Mouse (Mus musculus): ENCODE results near the gene Esr1. TPM values are rescaled to one million over a fixed set of nuclear protein-coding genes. Genes with fewer than 3 reads are reported as not detected.

The Esr1 gene
- polyA plus RNA-seq, 1 experiment from 2014 or later = 0.58 TPM

- WGBS = 50% methylated on average over 8 of the region's 8 CpGs
- Histone ChIP-seq H3K9ac (no peak overlapping the region), H3K4me2 (no peak overlapping the region)
Measured at GRCm38 (mm10) chr10:5008795-5009366, 397.5 kb downstream of the Esr1 start.

GRCm38 (mm10) chr10:5012004-5012403, 400.6 kb downstream of the Esr1 start:
- H3K27me3 ChIP-seq = no peaks in the 10 kb centered on the region
- no peaks in the 10 kb centered on the region for H3K4me1 ChIP-seq (replicated peaks)
- no peak overlapping the region for H3K9ac ChIP-seq
- no peak overlapping the region for H3K4me3 ChIP-seq
- ATAC-seq (replicated peaks; ENCODE audit: insufficient number of reproducible peaks, insufficient read depth, low FRiP score, low read depth) = no peak
- H3K27ac ChIP-seq = no peak overlapping the region
- H3K4me2 ChIP-seq = no peak overlapping the region
- no peaks in the 10 kb centered on the region for H3K9me3 ChIP-seq (replicated peaks)
- H3K36me3 ChIP-seq = no peaks in the 10 kb centered on the region

More at GRCm38 (mm10) chr10:5008795-5009366, 397.5 kb downstream of the Esr1 start:
- ATAC-seq (replicated peaks; ENCODE audit: insufficient number of reproducible peaks, insufficient read depth, low FRiP score, low read depth) = no peak
- H3K4me1 ChIP-seq (replicated peaks) = no peaks in the 10 kb centered on the region
- no peaks in the 10 kb centered on the region for H3K27me3 ChIP-seq
- H3K4me3 ChIP-seq = no peak overlapping the region
- H3K9me3 ChIP-seq (replicated peaks) = no peaks in the 10 kb centered on the region
- no peaks in the 10 kb centered on the region for H3K36me3 ChIP-seq
- no peak overlapping the region for H3K27ac ChIP-seq

- Histone ChIP-seq H3K4me1 (replicated peaks) (no peaks in the 10 kb centered on the region), H3K27ac (no peak overlapping the region), H3K27me3 (no peaks in the 10 kb centered on the region), H3K9me3 (replicated peaks) (no peaks in the 10 kb centered on the region), H3K9ac (no peak overlapping the region), H3K36me3 (no peaks in the 10 kb centered on the region), H3K4me3 (no peak overlapping the region), H3K4me2 (no peak overlapping the region)
- WGBS = 63% methylated on average over 1 of the region's 1 CpGs
- ATAC-seq (replicated peaks; ENCODE audit: insufficient number of reproducible peaks, insufficient read depth, low FRiP score, low read depth) = no peak
Measured at GRCm38 (mm10) chr10:5014976-5015375, 403.6 kb downstream of the Esr1 start.

GRCm38 (mm10) chr10:5017148-5017547, 405.8 kb downstream of the Esr1 start:
- Histone ChIP-seq H3K27ac (no peak overlapping the region), H3K9ac (no peak overlapping the region), H3K4me2 (no peak overlapping the region), H3K4me1 (replicated peaks) (no peaks in the 10 kb centered on the region), H3K27me3 (no peaks in the 10 kb centered on the region), H3K36me3 (peaks cover 12% of the 10 kb centered on the region; the same call in 1 of the 2 replicates), H3K9me3 (replicated peaks) (no peaks in the 10 kb centered on the region), H3K4me3 (no peak overlapping the region)
- WGBS = 64% methylated on average over 1 of the region's 1 CpGs
- ATAC-seq (replicated peaks; ENCODE audit: insufficient number of reproducible peaks, insufficient read depth, low FRiP score, low read depth) = no peak

- Histone ChIP-seq H3K4me3 (no peak overlapping the region), H3K9ac (no peak overlapping the region), H3K4me2 (no peak overlapping the region), H3K27me3 (no peaks in the 10 kb centered on the region), H3K9me3 (replicated peaks) (no peaks in the 10 kb centered on the region), H3K4me1 (replicated peaks) (no peaks in the 10 kb centered on the region), H3K36me3 (peaks cover 36% of the 10 kb centered on the region; the same call in 1 of the 2 replicates), H3K27ac (no peak overlapping the region)
- no peak for ATAC-seq (replicated peaks; ENCODE audit: insufficient number of reproducible peaks, insufficient read depth, low FRiP score, low read depth)
- WGBS = 92% methylated on average over 4 of the region's 4 CpGs
Measured at GRCm38 (mm10) chr10:5025906-5026305, 414.5 kb downstream of the Esr1 start.

- Histone ChIP-seq H3K4me2 (no peak overlapping the region), H3K4me3 (no peak overlapping the region), H3K36me3 (peaks cover 37% of the 10 kb centered on the region), H3K4me1 (replicated peaks) (no peaks in the 10 kb centered on the region), H3K27me3 (no peaks in the 10 kb centered on the region), H3K9me3 (replicated peaks) (no peaks in the 10 kb centered on the region), H3K27ac (no peak overlapping the region), H3K9ac (no peak overlapping the region)
- 85% methylated on average over 1 of the region's 1 CpGs for WGBS
- ATAC-seq (replicated peaks; ENCODE audit: insufficient number of reproducible peaks, insufficient read depth, low FRiP score, low read depth) = no peak
Measured at GRCm38 (mm10) chr10:5027208-5027607, 415.8 kb downstream of the Esr1 start.

GRCm38 (mm10) chr10:5028301-5028700, 416.9 kb downstream of the Esr1 start:
- peaks cover 48% of the 10 kb centered on the region for H3K36me3 ChIP-seq

GRCm38 (mm10) chr10:5029161-5029560, 417.8 kb downstream of the Esr1 start:
- Histone ChIP-seq H3K9ac (no peak overlapping the region), H3K9me3 (replicated peaks) (no peaks in the 10 kb centered on the region), H3K27me3 (no peaks in the 10 kb centered on the region), H3K27ac (no peak overlapping the region), H3K36me3 (peaks cover 57% of the 10 kb centered on the region), H3K4me1 (replicated peaks) (no peaks in the 10 kb centered on the region), H3K4me2 (no peak overlapping the region), H3K4me3 (no peak overlapping the region)
- ATAC-seq (replicated peaks; ENCODE audit: insufficient number of reproducible peaks, insufficient read depth, low FRiP score, low read depth) = no peak
- 80% methylated on average over 2 of the region's 2 CpGs for WGBS

More at GRCm38 (mm10) chr10:5028301-5028700, 416.9 kb downstream of the Esr1 start:
- 85% methylated on average over 9 of the region's 9 CpGs for WGBS
- H3K9me3 ChIP-seq (replicated peaks) = no peaks in the 10 kb centered on the region
- no peak for ATAC-seq (replicated peaks; ENCODE audit: insufficient number of reproducible peaks, insufficient read depth, low FRiP score, low read depth)
- no peaks in the 10 kb centered on the region for H3K4me1 ChIP-seq (replicated peaks)
- no peak overlapping the region for H3K27ac ChIP-seq
- no peak overlapping the region for H3K9ac ChIP-seq
- no peak overlapping the region for H3K4me3 ChIP-seq
- no peaks in the 10 kb centered on the region for H3K27me3 ChIP-seq
- H3K4me2 ChIP-seq = no peak overlapping the region

- Histone ChIP-seq H3K27me3 (no peaks in the 10 kb centered on the region), H3K9ac (no peak overlapping the region), H3K4me3 (no peak overlapping the region), H3K4me2 (no peak overlapping the region), H3K9me3 (replicated peaks) (no peaks in the 10 kb centered on the region), H3K36me3 (peaks cover 57% of the 10 kb centered on the region), H3K27ac (no peak overlapping the region), H3K4me1 (replicated peaks) (no peaks in the 10 kb centered on the region)
- no peak for ATAC-seq (replicated peaks; ENCODE audit: insufficient number of reproducible peaks, insufficient read depth, low FRiP score, low read depth)
- WGBS = 89% methylated on average over 1 of the region's 1 CpGs
Measured at GRCm38 (mm10) chr10:5029883-5030282, 418.5 kb downstream of the Esr1 start.

- no peak overlapping the region for H3K4me3 ChIP-seq
- H3K27ac ChIP-seq = no peak overlapping the region
- H3K9me3 ChIP-seq (replicated peaks) = no peaks in the 10 kb centered on the region
- 66% methylated on average over 15 of the region's 15 CpGs for WGBS
- no peak overlapping the region for H3K9ac ChIP-seq
- no peak for ATAC-seq (replicated peaks; ENCODE audit: insufficient number of reproducible peaks, insufficient read depth, low FRiP score, low read depth)
- H3K36me3 ChIP-seq = peaks cover 67% of the 10 kb centered on the region
- H3K4me2 ChIP-seq = no peak overlapping the region
- no peaks in the 10 kb centered on the region for H3K27me3 ChIP-seq
- no peaks in the 10 kb centered on the region for H3K4me1 ChIP-seq (replicated peaks)
Measured at GRCm38 (mm10) chr10:5032192-5033048, 421.0 kb downstream of the Esr1 start.

- WGBS = 81% methylated on average over 8 of the region's 8 CpGs
- H3K27ac ChIP-seq = no peak overlapping the region
- peaks cover 89% of the 10 kb centered on the region for H3K36me3 ChIP-seq
- no peaks in the 10 kb centered on the region for H3K4me1 ChIP-seq (replicated peaks)
- no peak overlapping the region for H3K9ac ChIP-seq
- no peaks in the 10 kb centered on the region for H3K9me3 ChIP-seq (replicated peaks)
- H3K4me3 ChIP-seq = no peak overlapping the region
- no peaks in the 10 kb centered on the region for H3K27me3 ChIP-seq
- no peak for ATAC-seq (replicated peaks; ENCODE audit: insufficient number of reproducible peaks, insufficient read depth, low FRiP score, low read depth)
- no peak overlapping the region for H3K4me2 ChIP-seq
Measured at GRCm38 (mm10) chr10:5041254-5041653, 429.9 kb downstream of the Esr1 start.

- no peak overlapping the region for H3K4me3 ChIP-seq
- H3K4me1 ChIP-seq (replicated peaks) = no peaks in the 10 kb centered on the region
- no peaks in the 10 kb centered on the region for H3K9me3 ChIP-seq (replicated peaks)
- no peak overlapping the region for H3K4me2 ChIP-seq
- H3K9ac ChIP-seq = no peak overlapping the region
- H3K27me3 ChIP-seq = no peaks in the 10 kb centered on the region
- peaks cover 84% of the 10 kb centered on the region for H3K36me3 ChIP-seq
- WGBS = 86% methylated on average over 8 of the region's 8 CpGs
- no peak for ATAC-seq (replicated peaks; ENCODE audit: insufficient number of reproducible peaks, insufficient read depth, low FRiP score, low read depth)
- H3K27ac ChIP-seq = no peak overlapping the region
Measured at GRCm38 (mm10) chr10:5044481-5044880, 433.1 kb downstream of the Esr1 start.

All from heart, embryonic 15.5 days (tissue).